Mouse (Mus musculus) embryonic facial prominence, embryonic 11.5 days (tissue): ENCODE measurements around the gene Ercc6l. TPM values are rescaled to one million over a fixed set of nuclear protein-coding genes. Genes with fewer than 3 reads are reported as not detected.

Source experiments
- ATAC-seq: fragments of 200-750 bp; cut with Nextera tagmentation; replicated peaks from 2 replicates; pipeline ENCODE4 v1.8.0; 2017; ENCODE audit warnings: low read depth; ENCODE audit not compliant: insufficient number of reproducible peaks, low FRiP score, low TSS enrichment
- DNase-seq: peaks from one replicate; pipeline ENCODE4 v3.0.0-alpha.2; 2015; ENCODE audit warnings: low spot score
- H3K27ac ChIP-seq: fragments of 300-500 bp; sonication (generic); replicated peaks from 2 replicates; pipeline ENCODE4 v1.5.1; 2014; ENCODE audit warnings: mild to moderate bottlenecking, low read depth, low read length, control low read depth
- H3K27me3 ChIP-seq: fragments of 300-500 bp; sonication (generic); 2 replicates; pipeline ENCODE4 v1.6.1; 2014; ENCODE audit warnings: mild to moderate bottlenecking, low read length, moderate library complexity, mixed read lengths; ENCODE audit not compliant: control insufficient read depth, insufficient read depth
- H3K36me3 ChIP-seq: fragments of 300-500 bp; sonication (generic); replicated peaks from 2 replicates; pipeline ENCODE4 v1.6.1; 2014; ENCODE audit warnings: low read depth, mild to moderate bottlenecking, low read length, moderate library complexity, mixed read lengths; ENCODE audit not compliant: control insufficient read depth, insufficient read depth
- H3K4me1 ChIP-seq: fragments of 300-500 bp; sonication (generic); 2 replicates; pipeline ENCODE4 v1.6.1; 2014; ENCODE audit warnings: low read length, mixed read lengths; ENCODE audit not compliant: control insufficient read depth, insufficient read depth
- H3K4me2 ChIP-seq: fragments of 300-500 bp; sonication (generic); 2 replicates; pipeline ENCODE4 v1.6.1; 2014; ENCODE audit warnings: low read depth, mild to moderate bottlenecking, control low read depth, low read length, moderate library complexity
- H3K4me3 ChIP-seq: fragments of 300-500 bp; sonication (generic); 2 replicates; pipeline ENCODE4 v1.5.1; 2014; ENCODE audit warnings: low read depth, low read length, control low read depth
- H3K9ac ChIP-seq: fragments of 300-500 bp; sonication (generic); replicated peaks from 2 replicates; pipeline ENCODE4 v1.6.1; 2014; ENCODE audit warnings: mild to moderate bottlenecking, control low read depth, low read length
- H3K9me3 ChIP-seq: fragments of 300-500 bp; sonication (generic); replicated peaks from 2 replicates; pipeline ENCODE4 v1.6.1; 2016; ENCODE audit warnings: mild to moderate bottlenecking, low read length, inconsistent platforms, mixed read lengths; ENCODE audit not compliant: control insufficient read depth
- WGBS: fragments of 180-500 bp; shearing (Covaris S2); extraction: QIAGEN DNeasy Blood & Tissue Kit; methylation state at CpG from one replicate; pipeline ENCODE4 v1.1.7; 2014; 5-methylcytosine and 5-hydroxymethylcytosine counted together
- polyA plus RNA-seq: library from polyadenylated mRNA; unstranded; fragments of >200 nt; fragmentation: Nextera tagmentation; extraction: Ambion mirVana; gene quantifications from 2 replicates; pipeline ENCODE4 v1.2.1, GENCODE M21; 2014

The Ercc6l gene
- polyA plus RNA-seq, 1 experiment from 2014 or later: 28.5 TPM

- Histone ChIP-seq H3K36me3 (no peaks in the 10 kb centered on the region), H3K9ac (no peak overlapping the region), H3K27ac (no peak overlapping the region), H3K27me3 (no peaks in the 10 kb centered on the region), H3K4me3 (no peak overlapping the region), H3K4me1 (no peaks in the 10 kb centered on the region), H3K9me3 (no peaks in the 10 kb centered on the region), H3K4me2 (no peak overlapping the region)
- 74% methylated on average over 3 of the region's 3 CpGs for WGBS
- ATAC-seq (no peak), DNase-seq (no peak)
Observed at GRCm38 (mm10) chrX:102170900-102171299, 14.0 kb upstream of the Ercc6l start.

DNA sequence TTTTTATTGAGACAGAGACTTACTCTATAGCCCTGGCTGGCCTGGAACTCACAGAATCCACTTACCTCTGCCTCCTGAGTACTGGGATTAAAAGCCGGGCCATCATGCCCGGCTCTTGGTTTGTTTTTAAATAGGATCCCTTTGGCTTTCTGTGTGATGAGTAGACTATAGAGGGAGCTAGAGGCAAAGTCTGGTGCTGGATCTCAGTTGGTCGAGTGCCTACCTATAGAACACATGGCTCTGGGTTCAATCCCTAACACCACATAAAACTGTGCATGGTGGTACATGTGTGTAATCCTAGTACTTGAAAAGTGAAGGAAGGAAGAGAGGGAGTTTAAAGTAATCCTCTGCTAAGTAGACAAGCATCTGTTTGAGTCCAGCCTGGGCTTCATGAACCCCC is 13.2 kb upstream of the Ercc6l start:
- no peak for DNase-seq
- no peak overlapping the region for H3K9ac ChIP-seq
- no peaks in the 10 kb centered on the region for H3K4me1 ChIP-seq
- no peaks in the 10 kb centered on the region for H3K36me3 ChIP-seq
- H3K4me2 ChIP-seq: no peak overlapping the region
- H3K27ac ChIP-seq: no peak overlapping the region
- H3K4me3 ChIP-seq: no peak overlapping the region
- 48% methylated on average over 3 of the region's 3 CpGs for WGBS
- no peaks in the 10 kb centered on the region for H3K9me3 ChIP-seq
- ATAC-seq: no peak
- H3K27me3 ChIP-seq: no peaks in the 10 kb centered on the region

DNA sequence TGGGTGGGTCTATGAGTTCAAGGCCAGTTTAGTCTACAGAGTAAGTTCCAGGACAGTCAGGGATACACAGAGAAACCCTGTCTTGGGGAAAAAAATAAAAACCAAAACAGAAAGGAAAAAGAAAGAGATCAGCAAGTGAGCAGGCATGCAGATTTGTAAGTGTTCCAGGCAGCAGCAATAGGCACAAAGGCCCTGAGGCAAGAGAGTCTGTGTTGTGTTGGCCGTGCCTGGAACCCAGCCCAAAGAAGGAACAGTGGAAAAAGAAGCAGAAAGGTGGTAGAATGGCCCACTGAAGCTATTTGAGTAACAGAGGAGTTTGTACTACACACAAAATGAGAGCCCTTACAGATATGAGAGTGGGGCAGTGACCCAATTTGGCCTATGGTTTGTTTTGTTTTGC is 12.8 kb upstream of the Ercc6l start:
- no peak overlapping the region for H3K4me3 ChIP-seq
- no peaks in the 10 kb centered on the region for H3K36me3 ChIP-seq
- H3K4me1 ChIP-seq: no peaks in the 10 kb centered on the region
- no peak overlapping the region for H3K27ac ChIP-seq
- DNase-seq (no peak), ATAC-seq (no peak)
- 52% methylated on average over 1 of the region's 1 CpGs for WGBS
- H3K4me2 ChIP-seq: no peak overlapping the region
- H3K9ac ChIP-seq: no peak overlapping the region
- H3K27me3 ChIP-seq: no peaks in the 10 kb centered on the region
- no peaks in the 10 kb centered on the region for H3K9me3 ChIP-seq

DNA sequence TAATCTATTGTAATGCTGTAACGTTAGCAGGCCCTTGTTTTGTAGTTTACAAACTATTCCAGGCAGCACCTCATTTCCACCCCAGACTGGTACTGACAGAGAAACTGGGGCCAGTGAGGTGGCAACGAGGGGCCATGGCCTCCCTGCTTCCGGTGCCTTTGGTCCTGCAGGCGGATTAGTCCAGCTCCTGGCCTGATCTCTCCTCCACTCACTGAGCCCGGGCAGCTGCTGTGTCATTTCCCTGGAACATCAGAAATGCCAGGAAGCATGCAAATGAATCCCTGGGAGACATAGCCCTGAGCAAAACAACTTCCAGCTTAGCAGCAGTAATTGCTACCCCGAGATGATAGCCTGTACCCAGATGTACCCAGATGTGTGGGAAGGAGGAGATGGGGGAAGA is 10.1 kb upstream of the Ercc6l start:
- Histone ChIP-seq H3K4me2 (no peak overlapping the region), H3K4me1 (no peaks in the 10 kb centered on the region), H3K27ac (no peak overlapping the region; the same call in 1 of the 2 replicates), H3K4me3 (no peak overlapping the region), H3K9ac (no peak overlapping the region; the same call in 1 of the 2 replicates), H3K36me3 (no peaks in the 10 kb centered on the region), H3K27me3 (no peaks in the 10 kb centered on the region), H3K9me3 (no peaks in the 10 kb centered on the region)
- ATAC-seq: no peak
- peak; percentile 17 for DNase-seq
- WGBS: 19% methylated on average over 6 of the region's 6 CpGs

GRCm38 (mm10) chrX:102166521-102166920 is 9.6 kb upstream of the Ercc6l start:
- Histone ChIP-seq H3K9ac (no peak overlapping the region), H3K4me1 (no peaks in the 10 kb centered on the region), H3K4me2 (no peak overlapping the region), H3K4me3 (no peak overlapping the region), H3K27me3 (no peaks in the 10 kb centered on the region), H3K9me3 (no peaks in the 10 kb centered on the region), H3K36me3 (no peaks in the 10 kb centered on the region), H3K27ac (no peak overlapping the region)
- DNase-seq (no peak), ATAC-seq (no peak)
- whole genome bisulfite sequencing: 33% methylated on average over 5 of the region's 5 CpGs

DNA sequence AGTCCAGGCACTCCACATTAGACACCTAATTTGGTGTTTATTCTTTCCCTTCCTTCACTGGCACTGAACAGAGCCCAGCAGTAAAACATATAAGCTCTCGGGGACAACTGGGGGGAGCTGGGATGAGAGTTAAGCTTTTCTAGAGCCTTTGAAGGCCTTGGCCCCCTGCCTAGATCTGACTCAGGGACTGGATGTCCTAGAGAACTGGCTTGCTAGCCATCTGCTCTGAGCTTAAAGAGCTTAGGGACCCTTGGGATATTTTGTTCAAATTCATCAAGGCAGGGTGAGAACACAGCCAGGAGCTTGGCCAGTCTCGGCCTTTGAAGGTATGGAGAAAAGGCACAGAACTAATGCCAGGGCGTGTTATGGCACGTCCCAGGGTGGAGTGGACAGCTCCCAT is 6.6 kb upstream of the Ercc6l start:
- no peak for ATAC-seq

GRCm38 (mm10) chrX:102163096-102163495 is 6.2 kb upstream of the Ercc6l start:
- DNase-seq (no peak), ATAC-seq (no peak)
- Histone ChIP-seq H3K9ac (no peak overlapping the region), H3K36me3 (no peaks in the 10 kb centered on the region), H3K27ac (no peak overlapping the region), H3K9me3 (no peaks in the 10 kb centered on the region), H3K4me3 (no peak overlapping the region), H3K4me1 (no peaks in the 10 kb centered on the region), H3K27me3 (no peaks in the 10 kb centered on the region), H3K4me2 (no peak overlapping the region)
- WGBS: 51% methylated on average over 2 of the region's 2 CpGs

More for the DNA sequence above, 6.6 kb upstream of the Ercc6l start:
- WGBS: 79% methylated on average over 4 of the region's 4 CpGs
- Histone ChIP-seq H3K27me3 (no peaks in the 10 kb centered on the region), H3K9ac (no peak overlapping the region), H3K36me3 (no peaks in the 10 kb centered on the region), H3K4me3 (no peak overlapping the region), H3K4me2 (no peak overlapping the region), H3K9me3 (no peaks in the 10 kb centered on the region), H3K27ac (no peak overlapping the region), H3K4me1 (no peaks in the 10 kb centered on the region)
- no peak for DNase-seq

DNA sequence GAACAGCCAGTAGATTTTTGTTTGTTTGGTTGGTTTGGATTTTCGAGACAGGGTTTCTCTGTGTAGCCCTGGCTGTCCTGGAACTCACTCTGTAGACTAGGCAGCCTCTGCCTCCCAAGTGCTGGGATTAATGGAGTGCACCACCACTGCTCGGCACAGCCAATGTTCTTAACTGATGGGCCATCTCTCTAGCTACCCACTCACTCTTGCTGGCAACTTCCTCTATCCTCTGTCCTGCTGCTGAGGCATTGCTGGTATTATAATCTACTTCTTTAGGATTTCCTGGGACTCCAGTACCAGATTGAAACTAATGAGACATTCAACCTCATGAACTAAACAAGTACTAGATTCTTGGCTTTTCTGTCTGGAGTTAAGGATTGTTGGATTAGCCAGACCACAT is 3.6 kb upstream of the Ercc6l start:
- Histone ChIP-seq H3K9me3 (no peaks in the 10 kb centered on the region), H3K36me3 (no peaks in the 10 kb centered on the region), H3K4me3 (no peak overlapping the region), H3K4me2 (no peak overlapping the region), H3K9ac (no peak overlapping the region), H3K27ac (no peak overlapping the region), H3K4me1 (no peaks in the 10 kb centered on the region), H3K27me3 (no peaks in the 10 kb centered on the region)
- DNase-seq (no peak), ATAC-seq (no peak)
- WGBS: 70% methylated on average over 2 of the region's 2 CpGs
